Mouse (Mus musculus): ENCODE results near the gene Palm2. TPM values are rescaled to one million over a fixed set of nuclear protein-coding genes. Genes with fewer than 3 reads are reported as not detected.

The Palm2 gene
- polyA plus RNA-seq, 1 experiment: 0.05 TPM

DNA sequence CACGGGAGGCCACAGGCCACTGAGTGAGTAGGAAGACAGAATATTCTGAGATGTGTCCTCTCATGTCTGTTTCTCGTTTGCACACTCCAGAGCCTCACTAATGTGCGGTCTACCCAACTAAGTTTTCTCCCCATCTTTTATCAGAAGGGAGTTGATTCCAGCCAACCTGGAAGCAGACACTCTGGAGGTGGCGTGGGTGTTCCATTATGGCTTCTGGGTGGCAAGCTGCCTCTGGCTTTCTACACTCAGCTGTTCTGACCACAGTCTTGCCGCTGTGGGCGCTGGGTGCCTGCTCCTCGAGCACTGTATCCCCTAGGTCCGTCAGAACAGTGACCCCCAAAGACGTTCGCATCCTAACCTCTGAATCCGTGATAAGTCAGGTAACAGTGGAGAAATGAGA lies 248.9 kb downstream of the Palm2 start:
- Histone ChIP-seq H3K27ac (ENCODE audit: insufficient read depth, low read depth, low read length) (no peak overlapping the region), H3K4me1 (ENCODE audit: control insufficient read depth, insufficient read depth, low read length) (peaks cover 6% of the 10 kb centered on the region; the same call in 1 of the 2 replicates), H3K4me3 (ENCODE audit: insufficient read depth, low read depth, low read length) (no peak overlapping the region), H3K36me3 (ENCODE audit: control insufficient read depth, insufficient read depth, low read length) (no peaks in the 10 kb centered on the region), H3K27me3 (replicated peaks; ENCODE audit: control insufficient read depth, insufficient read depth, low read length) (no peaks in the 10 kb centered on the region)
- no peak for TF ChIP-seq POLR2A (IDR thresholded peaks at IDR 0.05; ENCODE audit: low read depth, low read length)
- no peak for TF ChIP-seq CTCF (conservative IDR thresholded peaks at IDR 0.05; ENCODE audit: insufficient read depth, insufficient read length, low read depth, low read length)
- no peak for DNase-seq
- 95% methylated on average over 11 of the region's 11 CpGs for WGBS

- Histone ChIP-seq H3K4me1 (ENCODE audit: control insufficient read depth, insufficient read depth, low read length) (peaks cover 6% of the 10 kb centered on the region; the same call in 1 of the 2 replicates), H3K4me3 (ENCODE audit: insufficient read depth, low read depth, low read length) (no peak overlapping the region), H3K27me3 (replicated peaks; ENCODE audit: control insufficient read depth, insufficient read depth, low read length) (no peaks in the 10 kb centered on the region), H3K27ac (ENCODE audit: insufficient read depth, low read depth, low read length) (no peak overlapping the region), H3K36me3 (ENCODE audit: control insufficient read depth, insufficient read depth, low read length) (no peaks in the 10 kb centered on the region)
- 58% methylated on average over 12 of the region's 12 CpGs for WGBS
- no peak for DNase-seq
- TF ChIP-seq CTCF (conservative IDR thresholded peaks at IDR 0.05; ENCODE audit: insufficient read depth, insufficient read length, low read depth, low read length) (no peak), POLR2A (IDR thresholded peaks at IDR 0.05; ENCODE audit: low read depth, low read length) (no peak)
These were observed 250.7 kb downstream of the Palm2 start for GRCm38 (mm10) chr4:57684676-57685215.

DNA sequence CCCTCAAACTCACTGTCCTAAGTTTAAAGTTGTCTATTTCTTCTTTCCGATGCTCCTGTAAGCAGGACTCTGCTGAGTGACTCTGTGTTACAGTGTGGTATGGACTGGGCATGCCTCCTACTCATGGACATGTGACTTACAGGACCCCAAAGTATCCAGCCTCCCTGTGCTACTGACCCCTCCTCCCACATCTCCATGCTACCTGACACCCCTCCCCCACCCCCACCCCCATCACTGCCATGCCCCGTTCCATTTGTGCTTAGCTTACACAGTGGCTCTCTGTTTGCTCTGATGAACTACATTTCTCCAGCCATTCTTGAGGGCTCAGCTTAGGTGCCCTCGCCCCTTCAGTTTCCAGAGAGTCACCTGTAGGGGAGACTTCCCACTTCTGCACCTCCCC lies 252.7 kb downstream of the Palm2 start:
- Histone ChIP-seq H3K4me1 (ENCODE audit: control insufficient read depth, insufficient read depth, low read length) (peaks cover 3% of the 10 kb centered on the region; the same call in 1 of the 2 replicates), H3K4me3 (ENCODE audit: insufficient read depth, low read depth, low read length) (no peak overlapping the region), H3K27ac (ENCODE audit: insufficient read depth, low read depth, low read length) (no peak overlapping the region), H3K27me3 (replicated peaks; ENCODE audit: control insufficient read depth, insufficient read depth, low read length) (no peaks in the 10 kb centered on the region), H3K36me3 (ENCODE audit: control insufficient read depth, insufficient read depth, low read length) (no peaks in the 10 kb centered on the region)
- no peak for TF ChIP-seq CTCF (conservative IDR thresholded peaks at IDR 0.05; ENCODE audit: insufficient read depth, insufficient read length, low read depth, low read length)
- DNase-seq: no peak
- WGBS: 79% methylated on average over 3 of the region's 3 CpGs

DNA sequence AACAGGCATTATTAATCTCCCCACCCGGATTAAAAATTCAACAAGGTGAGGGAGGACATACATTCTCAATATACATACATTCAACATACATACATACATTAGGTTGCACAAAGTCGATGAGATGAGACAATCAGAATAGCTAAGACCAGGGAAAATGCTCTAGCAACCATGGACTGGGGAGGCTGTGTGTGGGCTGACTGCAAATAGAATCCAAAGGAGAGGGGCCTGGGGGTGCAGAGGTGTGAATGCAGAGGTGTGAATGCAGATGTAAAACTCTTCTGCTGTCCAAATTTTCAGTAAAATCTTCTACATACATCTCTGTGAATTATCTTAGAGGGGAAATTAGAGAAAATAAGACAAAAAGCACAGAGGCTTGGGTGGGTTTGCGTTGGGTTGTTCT lies 253.5 kb downstream of the Palm2 start:
- 89% methylated on average over 3 of the region's 3 CpGs for WGBS
- H3K27ac ChIP-seq (ENCODE audit: insufficient read depth, low read depth, low read length): no peak overlapping the region
- no peak for TF ChIP-seq POLR2A (IDR thresholded peaks at IDR 0.05; ENCODE audit: low read depth, low read length)

DNA sequence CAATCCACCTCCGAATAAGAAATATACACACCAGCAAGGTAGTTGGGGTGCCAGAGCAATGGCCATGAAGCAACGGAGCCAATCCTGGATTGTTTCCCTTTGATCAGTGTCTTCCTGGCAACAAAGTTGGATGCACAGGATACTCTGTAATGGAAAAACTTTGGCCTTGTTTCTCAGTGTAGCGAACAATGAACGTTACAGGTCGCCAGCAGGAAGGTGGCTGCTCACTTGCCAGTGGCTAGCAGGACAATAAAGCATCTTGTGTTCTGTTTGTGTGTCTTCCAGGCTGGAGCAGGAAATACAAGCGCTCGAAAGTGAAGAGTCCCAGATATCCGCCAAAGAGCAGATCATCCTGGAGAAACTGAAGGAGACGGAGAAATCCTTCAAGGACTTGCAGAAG lies 254.1 kb downstream of the Palm2 start:
- Histone ChIP-seq H3K27me3 (replicated peaks; ENCODE audit: control insufficient read depth, insufficient read depth, low read length) (no peaks in the 10 kb centered on the region), H3K27ac (ENCODE audit: insufficient read depth, low read depth, low read length) (no peak overlapping the region), H3K4me3 (ENCODE audit: insufficient read depth, low read depth, low read length) (no peak overlapping the region), H3K4me1 (ENCODE audit: control insufficient read depth, insufficient read depth, low read length) (no peaks in the 10 kb centered on the region), H3K36me3 (ENCODE audit: control insufficient read depth, insufficient read depth, low read length) (no peaks in the 10 kb centered on the region)
- no peak for TF ChIP-seq CTCF (conservative IDR thresholded peaks at IDR 0.05; ENCODE audit: insufficient read depth, insufficient read length, low read depth, low read length)
- no peak for TF ChIP-seq POLR2A (IDR thresholded peaks at IDR 0.05; ENCODE audit: low read depth, low read length)
- WGBS: 74% methylated on average over 9 of the region's 9 CpGs
- no peak for DNase-seq

More for the DNA sequence above, 253.5 kb downstream of the Palm2 start:
- Histone ChIP-seq H3K4me3 (ENCODE audit: insufficient read depth, low read depth, low read length) (no peak overlapping the region), H3K4me1 (ENCODE audit: control insufficient read depth, insufficient read depth, low read length) (no peaks in the 10 kb centered on the region), H3K36me3 (ENCODE audit: control insufficient read depth, insufficient read depth, low read length) (no peaks in the 10 kb centered on the region), H3K27me3 (replicated peaks; ENCODE audit: control insufficient read depth, insufficient read depth, low read length) (no peaks in the 10 kb centered on the region)
- no peak for DNase-seq

GRCm38 (mm10) chr4:57690001-57690400 lies 256.0 kb downstream of the Palm2 start:
- no peaks in the 10 kb centered on the region for H3K36me3 ChIP-seq (ENCODE audit: control insufficient read depth, insufficient read depth, low read length)
- peak; percentile 50 for DNase-seq
- H3K4me1 ChIP-seq (ENCODE audit: control insufficient read depth, insufficient read depth, low read length): no peaks in the 10 kb centered on the region
- H3K27me3 ChIP-seq (replicated peaks; ENCODE audit: control insufficient read depth, insufficient read depth, low read length): no peaks in the 10 kb centered on the region
- TF ChIP-seq CTCF (conservative IDR thresholded peaks at IDR 0.05; ENCODE audit: insufficient read depth, insufficient read length, low read depth, low read length) (no peak), POLR2A (IDR thresholded peaks at IDR 0.05; ENCODE audit: low read depth, low read length) (no peak)
- no peak overlapping the region for H3K27ac ChIP-seq (ENCODE audit: insufficient read depth, low read depth, low read length)
- H3K4me3 ChIP-seq (ENCODE audit: insufficient read depth, low read depth, low read length): no peak overlapping the region
- 49% methylated on average over 6 of the region's 6 CpGs for WGBS

- Histone ChIP-seq H3K27ac (ENCODE audit: insufficient read depth, low read depth, low read length) (no peak overlapping the region), H3K4me1 (ENCODE audit: control insufficient read depth, insufficient read depth, low read length) (no peaks in the 10 kb centered on the region), H3K4me3 (ENCODE audit: insufficient read depth, low read depth, low read length) (no peak overlapping the region), H3K36me3 (ENCODE audit: control insufficient read depth, insufficient read depth, low read length) (no peaks in the 10 kb centered on the region), H3K27me3 (replicated peaks; ENCODE audit: control insufficient read depth, insufficient read depth, low read length) (no peaks in the 10 kb centered on the region)
- TF ChIP-seq CTCF (conservative IDR thresholded peaks at IDR 0.05; ENCODE audit: insufficient read depth, insufficient read length, low read depth, low read length) (no peak), POLR2A (IDR thresholded peaks at IDR 0.05; ENCODE audit: low read depth, low read length) (no peak)
- 62% methylated on average over 1 of the region's 1 CpGs for WGBS
- no peak for DNase-seq
These were observed 256.8 kb downstream of the Palm2 start for GRCm38 (mm10) chr4:57690805-57691204.
